Mouse (Mus musculus): ENCODE measurements around the gene Mdc1.

Mdc1 gene

GRCm38 (mm10) chr17:35887725-35888124 lies 46.4 kb downstream of the Mdc1 start:
- no peak for DNase-seq

- DNase-seq = peak; percentile 92 to 95
Measured at GRCm38 (mm10) chr17:35896781-35897643, 55.7 kb downstream of the Mdc1 start, which contains the start of gene 2310061I04Rik. TSS of gene 2310061I04Rik (minus strand) at chr17:35897431.

- peak; percentile 40 to 56 for DNase-seq
Measured at GRCm38 (mm10) chr17:35897644-35898573, 56.6 kb downstream of the Mdc1 start.

GRCm38 (mm10) chr17:35900636-35901035 lies 59.3 kb downstream of the Mdc1 start:
- no peak for DNase-seq

- peak; percentile 62 to 74 for DNase-seq
Measured at GRCm38 (mm10) chr17:35903343-35903991, 62.2 kb downstream of the Mdc1 start.

- DNase-seq = no peak
Measured at GRCm38 (mm10) chr17:35903992-35904355, 62.7 kb downstream of the Mdc1 start.

- no peak for DNase-seq
Measured at GRCm38 (mm10) chr17:35905587-35905986, 64.3 kb downstream of the Mdc1 start.

GRCm38 (mm10) chr17:35907609-35908008 lies 66.3 kb downstream of the Mdc1 start:
- DNase-seq = no peak
